Mouse (Mus musculus) cerebellum, adult 9-11 months (tissue): Measurements from ENCODE around the gene Armc3.
"Not testable (repeated sequence)": the region's sequence is repeated elsewhere in the genome, so short reads cannot be mapped to it uniquely, and the experiment has no call there.

ENCODE experiments used
- DNase-seq: peaks from one replicate; pipeline ENCODE4 v3.0.0; 2022

The Armc3 gene

GRCm38 (mm10) chr2:19275602-19276539 lies 76.8 kb downstream of the Armc3 start:
- DNase-seq = peak; percentile 73

DNA sequence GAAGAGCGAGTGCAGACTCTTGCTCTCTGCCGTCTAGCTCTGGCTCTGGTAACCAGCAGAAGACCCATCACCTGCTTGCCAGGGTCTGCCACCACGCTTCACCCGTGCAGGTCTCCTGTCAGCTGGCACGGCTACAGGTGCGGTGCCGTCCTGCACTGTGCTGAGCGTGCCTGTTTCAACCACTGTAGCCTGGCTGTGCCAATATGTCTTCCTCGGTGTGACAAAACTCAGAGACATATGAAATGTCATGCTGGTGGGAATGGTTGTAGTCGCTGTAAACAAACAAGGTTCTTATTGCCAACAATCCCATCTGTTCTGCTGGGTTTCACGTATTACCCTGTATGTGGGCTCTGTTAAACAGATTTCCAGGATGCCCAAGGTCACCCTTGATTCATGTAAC lies 81.2 kb downstream of the Armc3 start:
- DNase-seq = peak; percentile 23

DNA sequence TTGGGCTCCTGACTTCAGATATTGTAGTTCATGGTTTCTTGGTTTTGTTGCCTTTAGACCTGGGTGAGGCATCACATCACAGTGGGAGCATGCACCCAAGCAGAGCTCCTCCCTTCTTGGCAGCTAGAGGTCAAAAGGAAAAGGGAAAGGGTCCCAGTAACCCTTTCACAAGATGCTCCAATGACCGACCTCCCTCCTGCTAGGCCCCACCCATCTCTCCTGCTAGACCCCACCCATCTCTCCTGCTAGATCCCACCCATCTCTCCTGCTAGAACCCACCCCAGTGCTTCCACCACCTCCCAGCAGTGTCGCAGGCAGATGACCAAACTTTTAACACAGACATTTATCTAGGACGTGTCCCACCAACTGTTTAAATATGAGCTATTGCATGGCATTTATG lies 93.3 kb downstream of the Armc3 start:
- no peak for DNase-seq

- DNase-seq = no peak
Observed at GRCm38 (mm10) chr2:19300345-19301089, 101.4 kb downstream of the Armc3 start.

DNA sequence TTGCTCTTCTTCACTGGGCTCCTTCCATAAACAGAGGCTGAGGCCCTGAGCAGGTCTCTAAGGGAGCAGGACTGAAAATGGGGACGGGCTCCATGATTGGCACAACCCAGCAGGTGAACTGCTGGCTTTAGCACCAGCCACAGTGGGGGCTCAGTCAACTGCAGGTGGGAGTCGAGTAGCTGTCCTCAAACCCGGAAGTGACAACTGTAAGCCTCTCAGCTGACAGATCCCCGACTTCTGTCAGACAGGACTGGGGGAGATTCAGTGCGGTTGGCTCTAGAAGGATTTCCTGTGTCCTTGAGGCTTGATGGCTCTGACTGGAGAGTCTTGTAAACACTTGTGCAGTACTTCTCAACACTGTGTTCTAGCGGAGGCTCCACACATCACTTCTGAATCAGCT lies 102.1 kb downstream of the Armc3 start:
- no peak for DNase-seq

DNA sequence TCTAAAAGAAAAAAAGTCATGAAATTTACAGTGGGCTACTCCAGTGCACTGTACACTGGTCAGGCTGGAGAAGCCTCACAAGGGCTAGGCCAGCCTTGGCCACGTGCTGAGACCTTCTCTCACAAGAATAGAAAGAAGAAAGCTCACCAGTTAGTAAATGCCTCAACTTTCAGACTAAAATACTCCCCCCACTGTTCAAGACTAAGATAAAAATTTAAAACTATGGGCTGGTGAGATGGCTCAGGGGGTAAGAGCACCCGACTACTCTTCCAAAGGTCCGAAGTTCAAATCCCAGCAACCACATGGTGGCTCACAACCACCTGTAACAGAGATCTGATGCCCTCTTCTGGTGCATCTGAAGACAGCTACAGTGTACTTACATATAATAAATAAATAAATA lies 104.0 kb downstream of the Armc3 start:
- not testable (repeated sequence) for DNase-seq

DNA sequence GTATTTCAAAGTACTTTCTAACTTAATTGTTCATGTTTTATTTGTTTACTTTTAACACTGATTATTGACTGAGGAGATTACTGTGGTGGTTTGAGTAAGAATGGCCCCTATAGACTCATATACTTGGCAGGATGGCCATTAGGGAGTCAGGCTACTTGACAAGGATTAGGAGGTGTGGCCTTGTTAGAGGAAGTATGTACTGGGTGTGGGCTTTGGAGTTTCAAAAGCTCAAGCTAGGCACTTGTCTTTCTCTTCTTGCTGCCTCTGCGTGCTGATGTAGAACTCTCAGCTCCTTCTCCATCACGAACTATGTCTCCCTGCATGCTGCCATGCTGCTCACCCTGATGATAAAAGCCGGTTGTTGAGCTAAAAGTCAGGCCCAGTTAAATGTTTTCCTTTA lies 111.4 kb downstream of the Armc3 start:
- no peak for DNase-seq

GRCm38 (mm10) chr2:19316056-19316455 lies 117.0 kb downstream of the Armc3 start:
- DNase-seq = no peak

GRCm38 (mm10) chr2:19316691-19317090 lies 117.6 kb downstream of the Armc3 start:
- DNase-seq = no peak

- not testable (repeated sequence) for DNase-seq
Observed at GRCm38 (mm10) chr2:19317151-19317812, 118.2 kb downstream of the Armc3 start.

- no peak for DNase-seq
Observed at GRCm38 (mm10) chr2:19318499-19318898, 119.4 kb downstream of the Armc3 start.

DNA sequence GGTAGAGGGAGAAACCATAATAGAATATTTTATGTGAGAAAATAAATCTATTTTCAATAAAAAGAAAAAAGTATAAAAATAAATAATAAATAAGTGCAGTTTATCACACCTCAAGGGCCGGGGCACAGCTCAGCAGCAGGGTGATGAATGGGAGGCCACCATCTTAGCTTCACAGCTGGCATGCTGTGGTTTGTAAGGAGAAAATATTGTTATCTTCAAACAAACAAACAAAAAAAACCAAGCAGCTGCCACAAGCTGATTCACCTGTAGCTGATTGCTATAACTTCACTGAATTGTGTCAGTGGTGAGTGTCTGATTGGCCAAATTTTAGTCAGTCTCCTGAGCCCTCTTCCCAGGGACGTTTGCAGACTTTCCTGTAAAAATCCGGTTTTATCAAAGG lies 120.2 kb downstream of the Armc3 start:
- DNase-seq = no peak

DNA sequence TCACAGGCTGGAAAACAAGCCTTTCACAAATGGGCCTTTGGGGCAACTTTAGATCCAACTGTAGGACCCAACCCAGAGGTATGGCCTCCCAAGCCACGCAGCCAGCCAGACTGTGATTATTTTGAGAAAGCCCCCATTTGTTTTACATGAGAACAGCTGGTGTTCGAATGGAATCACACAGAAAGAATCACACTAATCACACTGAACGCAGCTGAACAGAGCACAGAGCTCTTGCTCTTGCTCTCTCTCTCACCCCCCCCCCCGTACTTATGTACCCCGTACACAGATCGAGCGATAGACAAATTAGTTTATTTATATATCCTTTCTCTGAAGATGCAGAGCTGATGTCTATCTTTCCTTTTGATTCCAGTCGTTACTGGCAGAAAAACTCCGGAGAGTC lies 123.3 kb downstream of the Armc3 start:
- no peak for DNase-seq

- no peak for DNase-seq
Observed at GRCm38 (mm10) chr2:19326376-19326775, 127.3 kb downstream of the Armc3 start.

DNA sequence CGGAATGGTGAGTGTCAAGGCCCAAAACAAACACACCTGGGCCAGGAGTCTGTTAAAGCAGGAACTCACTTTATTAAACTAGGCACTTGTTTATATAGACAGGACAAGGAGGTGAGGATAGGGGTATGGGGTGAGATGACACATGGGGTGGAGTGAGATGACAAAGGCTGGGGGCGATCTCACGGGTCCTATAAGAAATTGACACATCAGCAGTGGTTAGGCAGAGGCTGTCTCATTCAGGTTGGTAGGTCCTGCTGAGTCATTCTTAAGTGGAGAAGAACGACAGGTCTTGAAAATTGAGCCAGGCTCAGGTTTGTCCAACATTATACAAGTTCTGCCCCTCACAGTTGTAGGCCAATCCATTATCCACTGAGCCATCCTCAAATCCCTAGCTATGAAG lies 128.7 kb downstream of the Armc3 start:
- no peak for DNase-seq

GRCm38 (mm10) chr2:19343901-19344635 lies 145.0 kb downstream of the Armc3 start:
- DNase-seq = peak; percentile 37

- peak; percentile 82 for DNase-seq
Observed at GRCm38 (mm10) chr2:19344636-19345413, 145.7 kb downstream of the Armc3 start.

DNA sequence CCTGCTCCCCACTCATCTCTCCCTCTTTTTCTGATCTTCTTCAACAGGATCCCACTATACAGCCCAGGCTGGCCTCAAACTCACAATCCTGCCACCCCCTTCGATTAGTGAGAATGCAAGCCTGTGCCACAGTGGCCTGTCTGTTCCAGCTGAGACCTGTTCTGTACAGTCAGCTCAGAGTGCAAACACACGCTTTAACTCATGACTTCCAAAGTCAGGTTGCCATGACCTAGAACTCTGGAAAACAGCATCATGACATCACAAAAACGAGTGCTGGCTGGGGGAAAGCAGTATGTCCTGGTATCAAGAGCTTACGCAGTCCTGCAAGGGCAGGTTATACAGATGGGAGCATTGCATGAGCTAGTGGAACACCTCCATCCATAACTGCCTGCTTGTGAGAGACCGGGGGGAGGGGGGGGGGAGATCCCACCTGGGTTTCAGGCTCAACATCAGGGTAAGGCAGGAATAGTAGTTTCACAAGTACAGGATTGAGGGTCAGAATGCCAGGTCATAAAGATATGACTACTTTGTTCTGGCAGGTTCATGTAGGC lies 146.4 kb downstream of the Armc3 start:
- peak; percentile 5 for DNase-seq

GRCm38 (mm10) chr2:19348454-19348853 lies 149.4 kb downstream of the Armc3 start:
- DNase-seq = no peak

DNA sequence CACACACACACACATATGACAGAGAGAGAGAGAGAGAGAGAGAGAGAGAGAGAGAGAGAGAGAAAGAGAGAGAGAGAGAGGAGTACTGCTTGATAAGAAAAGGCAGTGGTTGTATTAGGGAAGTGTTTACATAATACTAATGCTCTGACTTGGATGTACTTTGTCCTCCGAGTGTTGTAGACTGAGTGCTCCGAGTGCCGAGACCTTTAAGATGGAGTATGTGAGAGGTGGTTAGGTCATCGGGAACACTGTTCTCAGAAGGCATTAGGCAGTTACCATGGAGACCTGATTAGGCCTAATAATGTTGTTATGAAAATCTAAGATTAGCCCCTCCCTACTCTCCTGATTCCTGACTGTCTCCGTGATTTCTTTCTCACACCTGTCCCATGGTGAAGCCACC lies 151.1 kb downstream of the Armc3 start:
- no peak for DNase-seq

GRCm38 (mm10) chr2:19351615-19352253 lies 152.6 kb downstream of the Armc3 start:
- no peak for DNase-seq
